Mouse (Mus musculus) granulocyte monocyte progenitor cell, adult 5-6 weeks (primary cell): ENCODE data around the gene Sbno1. TPM values are rescaled to one million over a fixed set of nuclear protein-coding genes. Genes with fewer than 3 reads are reported as not detected.

Source experiments
- ATAC-seq: replicated peaks from 2 replicates; pipeline ENCODE4 v1.8.0; 2016; ENCODE audit warnings: mild to moderate bottlenecking, moderate TSS enrichment, inconsistent platforms; ENCODE audit not compliant: poor library complexity, severe bottlenecking
- total RNA-seq, 2 experiments: library from RNA; stranded (forward) in 1 of 2; stranded (reverse) in 1 of 2; fragments of 200-712, 200-1000 nt in 1 of 2; fragments of >200 nt in 1 of 2; fragmentation: Nextera tagmentation in 1 of 2; gene quantifications; 2 replicates each; pipeline ENCODE4 v1.2.3; 2014 to 2017

Gene Sbno1
- total RNA-seq, 2 experiments from 2014 or later, result 135 to 167 TPM

GRCm38 (mm10) chr5:124444661-124445561 is 19.1 kb upstream of the Sbno1 start:
- ATAC-seq, result peak; percentile 50

GRCm38 (mm10) chr5:124444208-124444607 is 18.4 kb upstream of the Sbno1 start:
- ATAC-seq, result no peak

GRCm38 (mm10) chr5:124442628-124443027 is 16.8 kb upstream of the Sbno1 start:
- no peak for ATAC-seq

GRCm38 (mm10) chr5:124440094-124440701 is 14.4 kb upstream of the Sbno1 start:
- ATAC-seq, result peak; percentile 36

GRCm38 (mm10) chr5:124439447-124440093 is 13.8 kb upstream of the Sbno1 start, which contains the start of gene Kmt5a:
TSS of gene Kmt5a (plus strand) at chr5:124439930.
- peak; percentile 93 for ATAC-seq

- ATAC-seq, result no peak
Observed at GRCm38 (mm10) chr5:124438746-124439145, 12.9 kb upstream of the Sbno1 start.

- peak; percentile 15 for ATAC-seq
Observed at GRCm38 (mm10) chr5:124438229-124438628, 12.4 kb upstream of the Sbno1 start.

- ATAC-seq, result no peak
Observed at GRCm38 (mm10) chr5:124433048-124433447, 7.2 kb upstream of the Sbno1 start.

- ATAC-seq, result peak; percentile 96
Observed at GRCm38 (mm10) chr5:124432398-124433012, 6.7 kb upstream of the Sbno1 start.

GRCm38 (mm10) chr5:124426475-124427071 is 772 bp upstream of the Sbno1 start:
- ATAC-seq, result no peak

- peak; percentile 29 for ATAC-seq
Observed at GRCm38 (mm10) chr5:124424723-124425411, 934 bp downstream of the Sbno1 start.

- 0 out of 2 replicates have a peak, but pooled peaks have one; percentile 20 for ATAC-seq
Observed at GRCm38 (mm10) chr5:124424200-124424722, 1.5 kb downstream of the Sbno1 start.

- ATAC-seq, result no peak
Observed at GRCm38 (mm10) chr5:124421786-124422185, 4.0 kb downstream of the Sbno1 start.

GRCm38 (mm10) chr5:124418903-124419302 is 6.9 kb downstream of the Sbno1 start:
- ATAC-seq, result no peak

GRCm38 (mm10) chr5:124412163-124412562 is 13.6 kb downstream of the Sbno1 start:
- no peak for ATAC-seq

- no peak for ATAC-seq
Observed at GRCm38 (mm10) chr5:124410808-124411207, 15.0 kb downstream of the Sbno1 start.

GRCm38 (mm10) chr5:124393726-124394125 is 32.1 kb downstream of the Sbno1 start:
- ATAC-seq, result peak; percentile 82

- no peak for ATAC-seq
Observed at GRCm38 (mm10) chr5:124392412-124392811, 33.4 kb downstream of the Sbno1 start.

GRCm38 (mm10) chr5:124387932-124388331 is 37.9 kb downstream of the Sbno1 start:
- ATAC-seq, result peak; percentile 33; the same call in 1 of the 2 replicates
